Mouse (Mus musculus) layer of hippocampus, adult 18-20 months (tissue): ENCODE results near the gene Vps52. TPM values are rescaled to one million over a fixed set of nuclear protein-coding genes. Genes with fewer than 3 reads are reported as not detected.
"Not testable (repeated sequence)": the region's sequence is repeated elsewhere in the genome, so short reads cannot be mapped to it uniquely, and the experiment has no call there.

Experiments used
- DNase-seq, 2 experiments: peaks; one replicate each; pipeline ENCODE4 v3.0.0; 2022; ENCODE audit warnings: low spot score in 2 of 2
- total RNA-seq, 2 experiments: library from RNA; stranded (reverse); gene quantifications; 2 replicates each; pipeline ENCODE4 v1.2.3; 2021

Gene Vps52
- total RNA-seq, 2 experiments from 2014 or later: 76.1 to 79.8 TPM

DNA sequence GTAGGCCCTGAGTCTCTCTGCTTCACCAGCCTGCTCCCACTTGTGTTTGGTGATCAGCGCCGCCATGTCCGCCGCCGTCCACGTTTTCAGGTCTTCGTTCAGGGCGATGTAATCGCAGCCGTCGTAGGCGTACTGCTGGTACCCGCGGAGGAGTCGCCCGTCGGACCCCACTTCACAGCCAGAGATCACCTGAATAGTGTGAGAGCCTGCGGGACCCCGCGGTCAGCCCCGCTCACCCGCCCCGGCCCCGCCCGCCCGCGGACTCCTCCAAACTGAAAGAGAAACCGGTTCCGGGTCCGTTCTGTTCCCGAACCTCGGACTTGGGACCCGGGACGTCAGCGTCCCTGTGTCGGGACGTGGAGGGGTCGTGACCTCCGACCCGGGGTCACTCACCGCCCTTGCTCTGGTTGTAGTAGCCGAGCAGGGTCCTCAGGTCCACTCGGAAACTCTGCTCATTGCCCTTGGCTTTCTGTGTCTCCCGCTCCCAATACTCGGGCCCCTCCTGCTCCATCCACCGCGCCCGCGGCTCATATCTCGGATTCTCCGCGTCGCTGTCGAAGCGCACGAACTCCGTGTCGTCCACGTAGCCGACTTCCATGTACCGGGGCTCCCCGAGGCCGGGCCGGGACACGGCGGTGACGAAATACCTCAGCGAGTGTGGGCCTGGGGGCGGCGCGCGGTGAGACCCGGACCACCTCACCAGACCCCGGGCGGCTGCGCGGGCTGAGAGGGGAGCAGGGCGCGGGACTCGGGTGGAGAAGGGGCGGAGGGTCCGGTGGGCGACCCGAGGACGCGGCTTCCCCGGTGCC lies 43.9 kb downstream of the Vps52 start:
- no peak for DNase-seq

GRCm38 (mm10) chr17:34000150-34000537 lies 44.5 kb downstream of the Vps52 start, which contains the start of gene H2-K1:
H2-K1 (minus strand) TSS chr17:34000347.
- peak in 1 of 2 experiments; percentile 73 for DNase-seq

DNA sequence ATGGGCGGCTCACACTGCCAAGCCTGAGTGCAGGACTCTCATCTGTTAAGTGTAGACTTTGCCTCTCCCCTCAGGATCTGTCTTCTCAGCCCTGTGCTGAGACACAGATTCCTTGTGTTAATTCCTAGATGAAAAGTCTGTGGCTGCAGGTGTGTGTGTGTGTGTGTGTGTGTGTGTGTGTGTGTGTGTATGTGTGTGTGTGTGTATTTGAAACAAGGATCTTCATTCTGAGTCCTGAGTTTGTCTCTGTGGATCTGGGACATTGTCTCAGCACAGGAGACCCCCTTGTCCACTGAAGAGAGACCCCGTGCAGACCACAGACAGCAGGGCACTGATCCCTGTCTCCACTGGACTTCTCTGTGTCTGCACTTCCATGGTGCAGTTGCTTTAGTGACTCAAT lies 45.2 kb downstream of the Vps52 start:
- not testable (repeated sequence) for DNase-seq

GRCm38 (mm10) chr17:34003426-34003825 lies 47.8 kb downstream of the Vps52 start:
- no peak for DNase-seq

DNA sequence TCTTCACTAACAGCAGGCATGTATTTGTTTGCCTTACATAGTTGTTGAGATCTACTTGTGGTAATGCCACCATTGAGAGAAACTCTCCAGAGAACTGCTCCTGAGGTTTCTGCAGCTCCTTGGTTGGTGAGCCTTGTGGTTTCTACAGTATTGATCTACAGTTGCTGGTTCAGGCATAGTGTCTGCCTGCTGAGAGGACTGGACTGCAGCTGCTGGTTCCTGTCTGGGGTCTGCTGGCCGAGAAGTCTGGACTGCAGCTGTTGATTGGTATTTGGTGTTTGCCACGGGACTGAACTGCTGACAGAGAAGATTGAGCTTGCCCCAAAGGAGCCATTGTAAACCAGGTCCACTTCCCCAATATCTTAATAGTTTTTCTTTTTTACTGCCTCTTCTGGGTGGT lies 51.0 kb downstream of the Vps52 start:
- DNase-seq: no peak

- DNase-seq: no peak
Measured at GRCm38 (mm10) chr17:34010156-34010555, 54.5 kb downstream of the Vps52 start.

DNA sequence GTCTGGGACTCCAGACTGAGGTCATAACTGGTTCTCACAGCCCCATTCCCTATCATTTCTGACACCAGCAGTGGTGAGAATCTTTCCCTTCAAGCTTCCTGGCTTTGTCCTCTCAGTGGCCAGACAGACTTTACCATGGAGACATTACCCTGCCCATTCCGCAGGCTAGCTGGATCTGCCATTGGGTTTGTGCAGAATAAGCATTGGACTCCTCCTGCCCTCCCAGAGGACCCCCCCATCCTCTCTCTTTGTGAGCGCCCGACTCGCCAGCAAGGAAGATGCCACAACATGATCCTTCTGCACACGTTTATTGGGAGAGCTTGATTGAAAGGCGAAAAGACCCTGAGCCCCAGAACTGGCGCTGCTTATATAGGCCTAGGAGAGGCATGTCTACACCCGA lies 57.8 kb downstream of the Vps52 start:
- no peak for DNase-seq

Other genes starting within 250 kb of the Vps52 start
- 10 to 100 TPM; 86.2 to 87.1 TPM for gene March2, start 237.1 kb upstream of the Vps52 start, total RNA-seq
- gene Rab11b, start 195.3 kb upstream of the Vps52 start, total RNA-seq: 100 to 1,000 TPM; 341 to 345 TPM
- 1 to 10 TPM; 2.6 to 3.5 TPM for gene Angptl4, start 174.0 kb upstream of the Vps52 start, total RNA-seq
- gene Kank3, start 145.3 kb upstream of the Vps52 start, total RNA-seq: 10 to 100 TPM; 27.6 to 28.8 TPM
- gene Rps28, start 131.2 kb upstream of the Vps52 start, total RNA-seq: 100 to 1,000 TPM; 756 to 834 TPM
- 100 to 1,000 TPM; 199 to 208 TPM for gene Ndufa7, start 131.2 kb upstream of the Vps52 start, total RNA-seq
- gene Cd320, start 112.7 kb upstream of the Vps52 start, total RNA-seq: 10 to 100 TPM; 20.4 to 23.3 TPM
- not detected for gene Gm7029, start 82.0 kb upstream of the Vps52 start, total RNA-seq
- gene Kifc1, start 65.2 kb upstream of the Vps52 start, total RNA-seq: 1 to 10 TPM; 1.8 to 2.6 TPM
- under 1 TPM in 1 of 2 experiments, not detected in 1; 0.42 TPM for gene Platr17, start 50.7 kb upstream of the Vps52 start, total RNA-seq
- 10 to 100 TPM; 29.6 to 32.9 TPM for gene Daxx, start 46.4 kb upstream of the Vps52 start, total RNA-seq
- 10 to 100 TPM; 38.3 to 38.5 TPM for gene Tapbp, start 39.9 kb upstream of the Vps52 start, total RNA-seq
- 10 to 100 TPM; 34.3 to 34.4 TPM for gene Zbtb22, start 39.9 kb upstream of the Vps52 start, total RNA-seq
- 10 to 100 TPM; 61.9 to 63.0 TPM for gene Rgl2, start 26.3 kb upstream of the Vps52 start, total RNA-seq
- 10 to 100 TPM; 94.9 to 95.8 TPM for gene Pfdn6, start 15.5 kb upstream of the Vps52 start, total RNA-seq
- gene Wdr46, start 15.2 kb upstream of the Vps52 start, total RNA-seq: 10 to 100 TPM; 13.2 to 15.5 TPM
- gene B3galt4, start 4.3 kb upstream of the Vps52 start, total RNA-seq: 1 to 10 TPM; 5.1 to 5.2 TPM
- 100 to 1,000 TPM; 319 to 336 TPM for gene Rps18, start 189 bp downstream of the Vps52 start, total RNA-seq
- 10 to 100 TPM; 25.5 to 26.9 TPM for gene H2-K1, start 44.5 kb downstream of the Vps52 start, total RNA-seq
- 10 to 100 TPM; 39.0 to 40.8 TPM for gene Ring1, start 68.9 kb downstream of the Vps52 start, total RNA-seq
- gene H2-Ke6, start 72.2 kb downstream of the Vps52 start, total RNA-seq: 10 to 100 TPM; 59.7 to 63.9 TPM
- 100 to 1,000 TPM in 1 of 2 experiments, 10 to 100 TPM in 1; 90.7 to 105 TPM for gene Slc39a7, start 75.9 kb downstream of the Vps52 start, total RNA-seq
- 10 to 100 TPM; 77.1 to 85.8 TPM for gene Rxrb, start 76.0 kb downstream of the Vps52 start, total RNA-seq
- 10 to 100 TPM; 22.5 to 23.4 TPM for gene Col11a2, start 83.6 kb downstream of the Vps52 start, total RNA-seq
- gene H2-Oa, start 136.5 kb downstream of the Vps52 start, total RNA-seq: not detected
- 10 to 100 TPM; 27.4 to 32.5 TPM for gene H2-DMa, start 163.7 kb downstream of the Vps52 start, total RNA-seq
- 100 to 1,000 TPM; 184 to 185 TPM for gene Brd2, start 166.8 kb downstream of the Vps52 start, total RNA-seq
- gene H2-DMb2, start 187.5 kb downstream of the Vps52 start, total RNA-seq: 1 to 10 TPM; 1.3 to 1.6 TPM
- 1 to 10 TPM; 3.2 to 3.8 TPM for gene H2-DMb1, start 197.3 kb downstream of the Vps52 start, total RNA-seq
- 1 to 10 TPM; 3.6 to 3.9 TPM for gene Tap1, start 231.7 kb downstream of the Vps52 start, total RNA-seq
- 1 to 10 TPM; 2.1 to 3.7 TPM for gene Psmb9, start 232.0 kb downstream of the Vps52 start, total RNA-seq
- gene Psmb8, start 241.9 kb downstream of the Vps52 start, total RNA-seq: 1 to 10 TPM; 4.1 to 5.8 TPM
- 10 to 100 TPM in 1 of 2 experiments, 1 to 10 TPM in 1; 8.4 to 12.8 TPM for gene Tap2, start 247.7 kb downstream of the Vps52 start, total RNA-seq